Mouse (Mus musculus): ENCODE results near the gene Mrpl53.

Mrpl53 gene

GRCm38 (mm10) chr6:83084477-83084876, 24.4 kb upstream of the Mrpl53 start:
- TF ChIP-seq GATA4 (IDR thresholded peaks at IDR 0.05; ENCODE audit: insufficient replicate concordance, low read length) = no peak

- no peak for TF ChIP-seq GATA4 (IDR thresholded peaks at IDR 0.05; ENCODE audit: insufficient replicate concordance, low read length)
Measured at GRCm38 (mm10) chr6:83086121-83087035, 22.5 kb upstream of the Mrpl53 start, which contains the start of gene Lbx2. Gene Lbx2, plus strand, starts transcription at chr6:83086367.

- TF ChIP-seq GATA4 (IDR thresholded peaks at IDR 0.05; ENCODE audit: insufficient replicate concordance, low read length) = no peak
Measured at GRCm38 (mm10) chr6:83087205-83087925, 21.5 kb upstream of the Mrpl53 start.

GRCm38 (mm10) chr6:83087926-83088260, 20.9 kb upstream of the Mrpl53 start:
- TF ChIP-seq GATA4 (IDR thresholded peaks at IDR 0.05; ENCODE audit: insufficient replicate concordance, low read length) = no peak

- TF ChIP-seq GATA4 (IDR thresholded peaks at IDR 0.05; ENCODE audit: insufficient replicate concordance, low read length) = no peak
Measured at GRCm38 (mm10) chr6:83092416-83093127, 16.3 kb upstream of the Mrpl53 start.

GRCm38 (mm10) chr6:83095968-83096367, 12.9 kb upstream of the Mrpl53 start:
- no peak for TF ChIP-seq GATA4 (IDR thresholded peaks at IDR 0.05; ENCODE audit: insufficient replicate concordance, low read length)

- no peak for TF ChIP-seq GATA4 (IDR thresholded peaks at IDR 0.05; ENCODE audit: insufficient replicate concordance, low read length)
Measured at GRCm38 (mm10) chr6:83098411-83098810, 10.4 kb upstream of the Mrpl53 start.

GRCm38 (mm10) chr6:83101316-83101687, 7.5 kb upstream of the Mrpl53 start, which contains the start of the genes Ccdc142 and Gm42688:
Gene Ccdc142, plus strand, starts transcription at chr6:83101601.
Gene Gm42688, plus strand, starts transcription at chr6:83101617.
- no peak; the same call in 1 of the 2 replicates for TF ChIP-seq GATA4 (IDR thresholded peaks at IDR 0.05; ENCODE audit: insufficient replicate concordance, low read length)

GRCm38 (mm10) chr6:83101688-83102556, 6.9 kb upstream of the Mrpl53 start:
- TF ChIP-seq GATA4 (IDR thresholded peaks at IDR 0.05; ENCODE audit: insufficient replicate concordance, low read length) = no peak; the same call in 1 of the 2 replicates

GRCm38 (mm10) chr6:83103130-83103650, 5.7 kb upstream of the Mrpl53 start:
- TF ChIP-seq GATA4 (IDR thresholded peaks at IDR 0.05; ENCODE audit: insufficient replicate concordance, low read length) = peak; percentile 72; the same call in 1 of the 2 replicates

- TF ChIP-seq GATA4 (IDR thresholded peaks at IDR 0.05; ENCODE audit: insufficient replicate concordance, low read length) = no peak
Measured at GRCm38 (mm10) chr6:83104158-83104557, 4.7 kb upstream of the Mrpl53 start.

- TF ChIP-seq GATA4 (IDR thresholded peaks at IDR 0.05; ENCODE audit: insufficient replicate concordance, low read length) = no peak
Measured at GRCm38 (mm10) chr6:83107566-83108400, 1.1 kb upstream of the Mrpl53 start.

- TF ChIP-seq GATA4 (IDR thresholded peaks at IDR 0.05; ENCODE audit: insufficient replicate concordance, low read length) = no peak
Measured at GRCm38 (mm10) chr6:83111510-83112136, 2.8 kb downstream of the Mrpl53 start.

Measured in liver, adult (tissue).